Mouse (Mus musculus) thymus, postnatal 4 days (tissue): ENCODE measurements at regions not wholly inside any gene's neighbourhood (a gene's known extent, or its start where the extent isn't known, plus 50 kb on each side); places are given as distances from the start of the nearest gene placed in this dataset.

Experiments used
- DNase-seq: peaks from one replicate; pipeline ENCODE4 v3.0.0; 2021

DNA sequence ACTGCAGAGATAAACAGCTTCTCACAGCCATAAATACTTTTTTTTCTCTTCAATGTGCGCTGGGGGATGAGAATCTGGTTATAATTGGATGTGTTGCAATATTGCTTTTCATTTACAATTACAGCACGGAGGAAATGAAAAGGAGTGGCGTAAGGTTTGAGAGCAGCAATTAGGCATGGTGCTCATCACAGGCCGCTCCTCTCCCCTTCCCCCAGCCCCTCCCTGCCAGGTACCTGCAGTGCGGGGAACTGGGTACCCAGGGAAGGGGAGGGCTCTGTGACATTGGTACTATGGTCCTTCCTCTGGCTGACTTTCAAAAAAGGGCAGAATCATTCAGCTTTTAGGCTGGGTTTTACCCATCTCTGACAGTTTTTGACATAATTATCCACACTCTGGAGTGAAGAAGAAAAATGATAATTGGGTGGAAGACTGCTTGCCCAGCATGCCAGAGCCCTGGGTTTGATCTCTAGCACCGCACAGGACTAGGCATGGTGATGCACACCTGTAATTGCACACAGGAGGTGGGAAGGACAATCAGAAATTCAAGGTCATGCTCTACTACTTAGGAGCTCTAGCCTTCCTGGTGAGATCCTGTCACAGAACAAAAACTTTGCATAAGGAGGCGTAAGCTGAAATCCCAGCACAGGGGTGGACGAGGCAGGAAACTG, 59.1 kb upstream of the Ercc4 start:
- no peak for DNase-seq

DNA sequence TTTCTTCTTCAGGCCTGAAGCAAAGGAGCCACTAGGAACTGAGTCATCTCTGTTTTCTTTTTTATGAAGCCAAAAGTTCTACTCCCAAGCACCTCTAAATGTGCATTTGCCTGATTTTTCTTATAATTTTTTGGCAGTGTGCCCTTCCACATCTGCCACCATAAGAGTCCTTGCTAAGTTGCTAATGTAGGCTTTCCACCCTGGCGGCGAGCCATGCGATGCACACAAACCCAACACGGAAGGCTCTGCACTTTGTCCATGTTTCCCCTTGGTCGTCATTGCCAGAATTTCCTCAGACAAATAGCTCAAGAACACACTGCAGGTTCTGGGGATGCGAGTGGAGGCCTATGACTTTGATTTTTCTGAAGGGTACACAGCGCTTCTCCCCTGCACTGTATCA, 54.5 kb upstream of the Ercc4 start:
- DNase-seq = no peak
